Mouse (Mus musculus): ENCODE data around the gene Sbk3.

The Sbk3 gene

GRCm38 (mm10) chr7:4933103-4933502 lies 37.9 kb downstream of the Sbk3 start:
- DNase-seq (ENCODE audit: low spot score in 2 of 2), result no peak

- no peak for DNase-seq (ENCODE audit: low spot score in 2 of 2)
Observed at GRCm38 (mm10) chr7:4928323-4928722, 42.6 kb downstream of the Sbk3 start.

GRCm38 (mm10) chr7:4927711-4928110 lies 43.3 kb downstream of the Sbk3 start:
- no peak for DNase-seq (ENCODE audit: low spot score in 2 of 2)

- DNase-seq (ENCODE audit: low spot score in 2 of 2), result no peak
Observed at GRCm38 (mm10) chr7:4926849-4927248, 44.1 kb downstream of the Sbk3 start.

- DNase-seq (ENCODE audit: low spot score in 2 of 2), result no peak
Observed at GRCm38 (mm10) chr7:4925441-4926381, 45.3 kb downstream of the Sbk3 start, which contains the start of gene Ssc5d. TSS of gene Ssc5d (plus strand) at chr7:4925785.

GRCm38 (mm10) chr7:4924891-4925301 lies 46.1 kb downstream of the Sbk3 start:
- no peak for DNase-seq (ENCODE audit: low spot score in 2 of 2)

- DNase-seq (ENCODE audit: low spot score in 2 of 2), result no peak
Observed at GRCm38 (mm10) chr7:4924483-4924882, 46.5 kb downstream of the Sbk3 start.

- DNase-seq (ENCODE audit: low spot score in 2 of 2), result peak in 1 of 2 experiments; percentile 44
Observed at GRCm38 (mm10) chr7:4923586-4924364, 47.2 kb downstream of the Sbk3 start.

GRCm38 (mm10) chr7:4922931-4923565 lies 47.9 kb downstream of the Sbk3 start:
- no peak for DNase-seq (ENCODE audit: low spot score in 2 of 2)

GRCm38 (mm10) chr7:4922508-4922907 lies 48.5 kb downstream of the Sbk3 start:
- DNase-seq (ENCODE audit: low spot score in 2 of 2), result peak in 1 of 2 experiments; percentile 42

- DNase-seq (ENCODE audit: low spot score in 2 of 2), result no peak
Observed at GRCm38 (mm10) chr7:4921824-4922482, 49.0 kb downstream of the Sbk3 start, which contains the start of gene Nat14. TSS of gene Nat14 (plus strand) at chr7:4922028.

- no peak for DNase-seq (ENCODE audit: low spot score in 2 of 2)
Observed at GRCm38 (mm10) chr7:4920976-4921823, 49.8 kb downstream of the Sbk3 start.

GRCm38 (mm10) chr7:4920496-4920895 lies 50.5 kb downstream of the Sbk3 start:
- no peak for DNase-seq (ENCODE audit: low spot score in 2 of 2)

GRCm38 (mm10) chr7:4919971-4920370 lies 51.0 kb downstream of the Sbk3 start:
- no peak for DNase-seq (ENCODE audit: low spot score in 2 of 2)

GRCm38 (mm10) chr7:4919096-4919495 lies 51.9 kb downstream of the Sbk3 start:
- no peak for DNase-seq (ENCODE audit: low spot score in 2 of 2)

- DNase-seq (ENCODE audit: low spot score in 2 of 2), result no peak
Observed at GRCm38 (mm10) chr7:4918681-4919080, 52.3 kb downstream of the Sbk3 start.

GRCm38 (mm10) chr7:4917494-4917893 lies 53.5 kb downstream of the Sbk3 start:
- no peak for DNase-seq (ENCODE audit: low spot score in 2 of 2)

- peak; percentile 46 to 47 for DNase-seq (ENCODE audit: low spot score in 2 of 2)
Observed at GRCm38 (mm10) chr7:4915669-4916416, 55.1 kb downstream of the Sbk3 start.

Measured in spleen, postnatal 10 days (tissue).